Mouse (Mus musculus): ENCODE data around the gene Man1c1.

DNA sequence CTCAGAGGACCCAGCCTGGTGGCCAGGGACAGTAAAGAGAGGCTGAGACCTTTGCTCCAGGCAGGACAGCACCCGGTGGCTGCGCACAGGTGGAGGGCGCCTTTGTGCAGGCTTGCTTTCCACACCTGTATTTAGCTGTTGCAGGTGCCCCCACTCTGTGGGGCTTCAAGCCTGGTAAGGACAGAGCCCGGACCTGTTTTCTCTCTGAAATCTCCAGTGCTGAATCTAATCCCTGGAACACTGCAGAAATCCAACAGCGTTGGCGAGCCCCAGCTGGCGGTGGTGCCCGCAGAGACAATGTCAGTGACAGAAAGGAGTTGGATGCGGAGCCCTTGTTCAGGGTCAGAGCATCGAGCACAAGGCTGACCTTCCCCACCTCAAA is 84.6 kb downstream of the Man1c1 start:
- TF ChIP-seq POLR2A (IDR thresholded peaks at IDR 0.05; ENCODE audit: borderline replicate concordance, extremely low read depth, insufficient read depth, insufficient read length, poor library complexity, severe bottlenecking) (no peak), CTCF (IDR thresholded peaks at IDR 0.05; ENCODE audit: borderline replicate concordance, extremely low read depth, insufficient read depth, insufficient read length) (no peak)

Measured in brain, embryonic 14.5 days (tissue).